Mouse (Mus musculus) liver, embryonic 14 days (tissue): ENCODE measurements around the gene Scaf4. TPM values are rescaled to one million over a fixed set of nuclear protein-coding genes. Genes with fewer than 3 reads are reported as not detected.

Experiments used
- polyA plus RNA-seq: library from polyadenylated mRNA; depleted of rRNA; stranded (reverse); fragments of >200 nt; gene quantifications from 2 replicates; pipeline ENCODE4 v1.2.3, GENCODE M21; 2012; rRNA removed

Gene Scaf4
- polyA plus RNA-seq = 18.4 and 22.2 TPM in 2 replicates

DNA sequence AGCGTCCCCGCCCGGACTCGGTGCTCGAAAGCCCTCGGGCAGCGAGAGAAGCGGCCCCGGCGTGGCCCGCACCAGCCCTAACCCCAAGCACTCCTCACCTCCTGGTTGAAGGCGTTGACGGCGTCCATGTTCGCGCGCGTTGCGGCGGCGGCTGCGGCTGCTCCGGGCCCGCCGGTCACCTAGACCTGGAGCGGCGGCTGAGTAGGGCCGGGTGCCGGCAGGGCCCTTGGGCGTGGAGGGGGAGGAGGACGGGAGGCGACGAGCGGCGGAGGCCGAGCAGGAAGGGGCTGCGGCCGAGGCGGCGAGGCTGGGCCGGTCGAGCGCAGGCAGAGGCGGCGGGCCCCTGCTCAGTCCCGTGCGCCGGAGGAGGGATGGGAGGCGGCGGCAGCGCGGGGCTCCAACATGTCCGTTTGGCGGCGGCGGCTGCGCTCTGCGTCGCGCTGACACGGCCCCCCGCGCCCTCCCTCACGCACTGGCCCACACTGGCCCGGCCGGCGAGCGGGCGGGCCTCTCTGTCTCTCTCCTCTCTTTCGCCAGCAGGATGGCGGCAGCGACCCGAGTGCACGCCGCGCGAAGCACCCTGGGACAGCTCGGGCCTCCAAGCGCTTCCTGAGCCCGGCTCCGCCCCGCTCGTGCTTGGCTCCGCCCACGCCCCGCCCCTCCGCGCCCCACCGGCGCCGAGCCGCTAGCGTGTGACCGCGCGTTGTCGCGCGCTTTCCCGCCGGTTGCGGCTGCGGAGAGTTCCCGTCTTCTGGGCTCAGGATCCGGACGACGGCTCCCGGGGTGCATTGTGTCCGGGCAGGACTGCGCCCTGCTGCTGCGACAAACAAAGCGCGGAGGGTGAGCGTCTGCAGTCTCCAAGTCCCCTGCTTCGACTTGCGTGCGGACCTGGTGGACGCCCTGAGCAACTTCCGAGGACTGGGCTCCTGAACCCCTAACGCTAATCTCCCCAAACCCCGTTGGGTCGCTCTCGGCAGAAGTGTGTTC, at the start of gene Scaf4:
Gene Scaf4, minus strand, starts transcription at position 599 of the 987 bp plus-strand sequence.

GRCm38 (mm10) chr16:90220026-90220891, 64.0 kb downstream of the Scaf4 start, which contains the start of gene Sod1:
TSS of gene Sod1 (plus strand) at chr16:90220754.

Other genes starting within 250 kb of the Scaf4 start
- gene Tiam1, start 140.7 kb downstream of the Scaf4 start, polyA plus RNA-seq = 1.3 and 1.8 TPM in 2 replicates
- 794 and 838 TPM in 2 replicates for gene Sod1, start 63.7 kb downstream of the Scaf4 start, polyA plus RNA-seq
- gene Hunk, start 101.5 kb upstream of the Scaf4 start, polyA plus RNA-seq = 0.93 and 0.96 TPM in 2 replicates